Mouse (Mus musculus) layer of hippocampus, adult 9-11 months (tissue): ENCODE results near the gene Abcd1.
"Not testable (repeated sequence)": the region's sequence is repeated elsewhere in the genome, so short reads cannot be mapped to it uniquely, and the experiment has no call there.

Experiments used
- DNase-seq: peaks from one replicate; pipeline ENCODE4 v3.0.0; 2022

Gene Abcd1

GRCm38 (mm10) chrX:73716109-73716661 is at the start of gene Abcd1, which contains the start of gene Bcap31:
Gene Abcd1 (plus strand): TSS chrX:73716597.
Gene Bcap31 (minus strand): TSS chrX:73716175.
- DNase-seq = peak; percentile 95

GRCm38 (mm10) chrX:73672031-73672431 is 44.4 kb upstream of the Abcd1 start:
- peak; percentile 30 for DNase-seq

GRCm38 (mm10) chrX:73672879-73673618 is 43.3 kb upstream of the Abcd1 start, which contains the start of gene Slc6a8:
Gene Slc6a8 (plus strand): TSS chrX:73673150.
- peak; percentile 54 for DNase-seq

- DNase-seq = no peak
Measured at GRCm38 (mm10) chrX:73673619-73673967, 42.8 kb upstream of the Abcd1 start.

- DNase-seq = peak; percentile 83
Measured at GRCm38 (mm10) chrX:73673968-73674661, 42.3 kb upstream of the Abcd1 start.

- DNase-seq = no peak
Measured at GRCm38 (mm10) chrX:73675231-73675630, 41.2 kb upstream of the Abcd1 start.

- no peak for DNase-seq
Measured at GRCm38 (mm10) chrX:73676668-73677067, 39.7 kb upstream of the Abcd1 start.

- DNase-seq = no peak
Measured at GRCm38 (mm10) chrX:73684156-73684555, 32.2 kb upstream of the Abcd1 start.

GRCm38 (mm10) chrX:73684978-73685377 is 31.4 kb upstream of the Abcd1 start:
- no peak for DNase-seq

GRCm38 (mm10) chrX:73685629-73686028 is 30.8 kb upstream of the Abcd1 start:
- DNase-seq = no peak

- peak; percentile 45 for DNase-seq
Measured at GRCm38 (mm10) chrX:73690917-73691629, 25.3 kb upstream of the Abcd1 start.

- DNase-seq = no peak
Measured at GRCm38 (mm10) chrX:73700472-73700871, 15.9 kb upstream of the Abcd1 start.

- no peak for DNase-seq
Measured at GRCm38 (mm10) chrX:73715476-73716108, 805 bp upstream of the Abcd1 start.

- no peak for DNase-seq
Measured at GRCm38 (mm10) chrX:73716709-73717545, 530 bp downstream of the Abcd1 start.

GRCm38 (mm10) chrX:73717667-73718066 is 1.3 kb downstream of the Abcd1 start:
- DNase-seq = no peak

- no peak for DNase-seq
Measured at GRCm38 (mm10) chrX:73718271-73718670, 1.9 kb downstream of the Abcd1 start.

- DNase-seq = peak; percentile 8
Measured at GRCm38 (mm10) chrX:73718686-73719362, 2.4 kb downstream of the Abcd1 start.

- no peak for DNase-seq
Measured at GRCm38 (mm10) chrX:73730908-73731307, 14.5 kb downstream of the Abcd1 start.

- no peak for DNase-seq
Measured at GRCm38 (mm10) chrX:73738155-73738554, 21.8 kb downstream of the Abcd1 start.

GRCm38 (mm10) chrX:73739151-73739550 is 22.8 kb downstream of the Abcd1 start:
- DNase-seq = no peak

GRCm38 (mm10) chrX:73739841-73740240 is 23.4 kb downstream of the Abcd1 start:
- DNase-seq = not testable (repeated sequence)
